Mouse (Mus musculus) layer of hippocampus, postnatal 14 days (tissue): ENCODE results near the gene Gm28557. TPM values are rescaled to one million over a fixed set of nuclear protein-coding genes. Genes with fewer than 3 reads are reported as not detected.
"Not testable (repeated sequence)": the region's sequence is repeated elsewhere in the genome, so short reads cannot be mapped to it uniquely, and the experiment has no call there.

Source experiments
- DNase-seq, 2 experiments: peaks; one replicate each; pipeline ENCODE4 v3.0.0; 2021 to 2022; ENCODE audit warnings: low spot score in 2 of 2, mixed read lengths in 1 of 2
- long read RNA-seq, 2 experiments: library from polyadenylated mRNA; stranded (forward); transcript quantifications; one replicate each; pipeline ENCODE4 v2.0.0; 2021
- total RNA-seq, 2 experiments: library from RNA; stranded (reverse); gene quantifications; 2 replicates each; pipeline ENCODE4 v1.2.3; 2021

Gene Gm28557
- total RNA-seq, result 1 to 10 TPM; 2.3 to 2.7 TPM
- long read RNA-seq, experiment 1, partial matches to known transcripts, result 0 of 2 reads
- long read RNA-seq, experiment 1, other reads (novel, unspliced or antisense), result 2 of 2 reads
- long read RNA-seq, experiment 2, partial matches to known transcripts, result 0 of 3 reads
- long read RNA-seq, experiment 2, other reads (novel, unspliced or antisense), result 3 of 3 reads

DNA sequence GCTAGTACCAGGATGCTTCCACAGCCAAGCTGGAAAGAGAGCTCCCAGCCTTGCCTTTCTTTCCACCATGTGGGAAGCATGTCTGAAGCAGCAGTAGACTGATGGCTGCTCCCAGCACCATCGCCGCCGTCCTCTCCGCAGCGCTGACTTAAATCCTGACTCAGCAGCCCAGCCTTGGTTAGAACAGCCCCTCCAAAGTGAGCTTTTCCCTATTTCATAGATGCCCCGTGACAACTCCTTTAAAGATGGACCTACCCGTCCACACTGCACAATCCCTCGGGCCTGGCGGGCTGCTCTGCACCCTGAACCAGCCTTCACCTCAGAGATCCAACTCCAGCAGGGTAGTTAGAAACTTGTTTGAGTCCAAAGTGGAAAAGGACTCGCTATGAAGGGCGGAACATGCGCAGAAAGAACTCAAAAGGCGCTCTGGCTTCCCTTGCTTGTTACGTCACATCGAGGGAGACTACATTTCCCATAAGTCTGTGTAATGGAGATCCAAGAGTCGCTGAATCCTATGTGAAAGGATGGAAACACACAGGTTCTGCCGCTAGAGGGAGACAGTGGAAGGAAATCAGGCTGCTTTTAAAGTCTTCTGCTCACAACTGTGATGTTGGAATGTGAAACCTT is at the start of gene Gm28557:
Gm28557 (minus strand) TSS at position 411 of the 627 bp plus-strand sequence.
- DNase-seq, result peak; percentile 87 to 98

DNA sequence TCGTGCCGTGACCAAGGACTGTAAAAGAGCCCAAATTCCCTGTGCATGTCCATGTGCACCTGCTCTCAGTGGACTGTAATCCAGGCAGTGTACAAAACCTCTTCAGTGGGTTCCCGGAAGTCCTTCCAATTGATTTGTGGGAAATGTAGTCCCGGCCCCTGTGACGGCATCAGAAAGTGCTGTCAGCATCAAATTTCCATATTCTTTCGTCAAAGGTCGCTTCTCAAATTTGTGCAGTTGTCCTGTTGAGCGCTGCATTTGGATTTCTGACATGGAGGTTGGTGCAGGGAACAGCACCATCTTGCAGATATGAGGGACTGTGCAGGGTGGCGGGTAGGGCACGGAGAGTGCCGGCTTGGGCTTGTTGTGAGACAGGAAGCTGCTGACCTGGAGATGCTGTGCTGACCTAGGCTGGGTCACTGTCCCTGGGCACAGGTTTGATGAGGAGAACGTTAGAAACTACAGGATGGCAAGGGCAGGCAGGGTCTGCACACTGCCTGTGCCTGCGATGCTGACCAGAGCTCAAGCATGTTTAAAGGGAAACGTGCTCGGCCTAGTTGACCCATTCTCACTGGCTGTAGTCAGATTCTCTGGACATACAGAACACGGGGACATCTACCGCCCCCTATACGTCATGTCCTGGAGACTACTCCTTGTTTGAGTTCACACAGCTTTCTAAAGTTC is 19.8 kb upstream of the Gm28557 start:
- peak; percentile 81 to 93 for DNase-seq

DNA sequence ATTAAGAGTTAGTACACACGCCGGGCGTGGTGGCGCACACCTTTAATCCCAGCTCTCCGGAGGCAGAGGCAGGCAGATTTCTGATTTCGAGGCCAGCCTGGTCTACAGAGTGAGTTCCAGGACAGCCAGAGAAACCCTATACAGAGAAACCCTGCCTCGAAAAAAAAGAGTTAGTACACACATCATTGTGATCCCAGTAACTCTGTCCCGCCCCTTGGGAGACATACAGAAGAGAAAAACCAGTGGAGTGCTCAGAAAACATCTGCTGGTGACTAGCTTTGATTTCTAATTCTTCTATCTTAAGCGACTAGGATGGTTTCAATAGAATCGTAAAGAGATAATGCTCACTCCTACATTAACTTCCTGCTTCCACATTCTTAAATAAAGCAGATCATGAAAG is 19.1 kb upstream of the Gm28557 start:
- DNase-seq, result not testable (repeated sequence)

DNA sequence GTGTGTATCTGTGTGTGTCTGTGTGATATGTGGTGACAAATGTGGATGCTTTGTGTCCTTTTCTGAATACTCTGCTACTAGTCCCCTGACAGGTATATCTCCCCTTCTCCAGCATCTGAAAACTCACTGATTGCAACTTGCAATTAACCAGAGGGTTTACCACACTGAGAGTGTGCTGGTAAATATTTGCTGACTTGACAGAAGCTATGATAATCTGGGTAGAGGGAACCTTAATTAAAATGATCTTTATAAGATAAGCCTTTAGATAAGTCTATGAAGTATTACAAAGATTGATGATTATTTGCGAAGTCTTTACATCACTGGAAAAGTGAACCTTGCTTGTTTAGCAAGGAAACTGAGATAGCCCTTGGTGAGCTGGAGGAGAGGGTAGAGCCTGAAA is 16.1 kb upstream of the Gm28557 start:
- DNase-seq, result no peak

DNA sequence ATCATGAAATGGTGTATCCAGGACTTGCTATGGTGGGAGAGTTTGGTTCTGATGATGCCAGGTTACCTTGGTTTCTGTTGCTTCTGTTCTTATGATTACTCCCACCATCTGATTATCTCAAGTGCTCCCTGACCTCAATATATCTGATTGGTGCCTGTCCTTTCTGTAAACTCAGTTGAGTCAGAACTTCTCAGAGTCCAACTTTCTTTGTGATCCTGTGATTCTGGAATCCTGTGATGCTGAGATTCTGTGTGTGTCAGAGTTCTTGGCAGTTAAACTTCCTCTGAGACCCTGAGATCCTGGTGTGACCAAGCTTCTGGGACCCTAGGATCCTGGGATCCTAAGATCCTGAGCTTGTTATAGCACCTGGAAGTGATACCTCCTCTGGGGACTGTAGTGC is 13.0 kb upstream of the Gm28557 start, which contains the start of gene Zfp759:
Zfp759 (plus strand) TSS at position 301 of the 400 bp plus-strand sequence.
- not testable (repeated sequence) for DNase-seq

DNA sequence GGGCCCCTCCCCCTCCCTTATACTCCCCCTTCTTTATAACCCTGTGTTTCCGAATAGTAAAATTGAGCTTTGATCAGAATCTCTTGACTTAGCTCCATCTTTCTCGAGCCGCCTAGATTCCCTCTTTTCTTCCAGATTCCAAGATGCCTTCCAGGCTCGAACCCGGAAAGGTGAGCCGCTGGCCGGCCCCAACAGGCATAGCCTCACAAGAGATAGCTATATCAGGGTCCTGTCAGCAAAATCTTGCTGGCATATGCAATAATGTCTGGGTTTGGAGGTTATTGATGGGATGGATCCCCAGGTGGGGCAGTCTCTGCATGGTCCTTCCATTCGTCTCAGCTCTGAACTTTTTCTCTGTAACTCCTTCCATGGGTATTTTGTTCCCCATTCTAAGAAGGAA is 7.8 kb upstream of the Gm28557 start, which contains the start of gene Rslcan18:
Rslcan18 (minus strand) TSS at position 101 of the 400 bp plus-strand sequence.
- not testable (repeated sequence) for DNase-seq

DNA sequence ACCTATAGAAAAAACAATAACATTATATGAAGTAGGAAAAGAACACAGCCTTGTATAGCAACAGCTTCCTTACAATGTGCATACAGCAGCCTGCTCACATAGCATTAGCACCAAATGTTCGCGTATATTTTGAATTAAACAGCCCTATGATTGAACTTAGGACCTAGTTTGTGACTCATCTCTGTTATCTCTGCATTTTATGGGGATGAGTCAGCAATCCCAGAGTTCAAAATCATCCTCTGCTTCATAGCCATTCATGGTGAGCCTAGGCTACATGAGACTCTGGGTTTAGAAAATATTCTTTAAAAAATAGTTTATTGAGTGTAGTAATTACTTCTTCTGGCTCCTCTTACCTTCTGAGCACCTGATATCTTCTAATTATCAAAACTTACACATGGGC is 4.9 kb upstream of the Gm28557 start:
- no peak for DNase-seq

DNA sequence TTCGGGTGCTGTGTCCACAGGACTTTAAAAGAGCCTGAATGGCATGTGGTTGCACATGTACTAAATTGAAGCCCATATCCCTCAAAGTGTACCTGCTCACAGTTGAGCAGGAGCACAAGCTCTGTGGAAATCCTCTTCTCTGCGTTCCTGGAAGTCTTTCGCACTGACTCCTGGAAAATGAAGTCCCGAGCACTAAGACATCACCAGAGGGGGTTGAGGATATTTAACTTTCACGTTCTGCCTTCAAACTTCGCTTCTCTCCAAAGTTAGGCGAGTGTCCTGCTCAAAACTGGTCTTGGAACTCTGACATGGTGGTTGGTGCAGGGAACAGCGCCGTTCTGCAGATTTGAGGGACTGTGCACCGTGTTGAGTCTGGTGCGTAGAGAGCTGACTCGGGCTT is 3.7 kb upstream of the Gm28557 start:
- DNase-seq, result peak in 1 of 2 experiments; percentile 22

DNA sequence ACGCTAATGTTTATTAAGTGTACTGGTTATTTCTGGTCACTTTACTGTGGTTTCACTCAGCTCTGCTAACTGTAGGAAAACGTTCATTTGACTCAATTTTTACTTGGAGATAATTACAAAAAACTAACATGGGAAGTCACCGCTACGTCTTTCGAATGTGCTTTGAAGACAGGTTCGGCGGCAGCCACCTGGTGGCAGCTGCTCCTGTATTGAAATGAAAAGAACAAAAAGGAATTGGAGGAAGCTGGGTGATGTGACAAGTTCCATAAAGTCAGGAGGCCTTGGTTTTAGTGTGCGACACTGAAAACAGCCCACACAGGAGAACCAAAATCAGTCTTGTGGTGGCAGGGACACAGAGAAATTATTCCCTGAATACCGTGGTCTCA is 410 bp upstream of the Gm28557 start:
- no peak for DNase-seq

DNA sequence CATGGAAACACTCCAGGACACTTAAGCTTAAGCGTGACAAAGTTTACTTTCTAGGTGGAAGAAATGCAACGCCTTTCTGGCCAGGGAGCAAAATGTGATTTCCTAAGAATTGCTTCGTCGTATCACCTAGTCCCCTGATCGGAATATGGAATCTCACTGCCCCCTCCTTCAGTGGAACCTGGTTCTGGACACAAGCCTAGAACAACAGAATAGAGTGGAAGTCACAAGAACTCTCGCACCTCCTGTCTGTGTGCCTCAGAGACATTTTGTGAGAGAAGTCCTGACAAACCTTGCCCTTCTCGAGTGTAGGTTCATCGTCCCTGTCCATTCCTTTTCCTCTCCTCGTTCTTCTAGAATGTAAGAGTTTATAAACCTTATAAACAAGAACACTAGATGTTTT is 723 bp downstream of the Gm28557 start:
- no peak for DNase-seq

DNA sequence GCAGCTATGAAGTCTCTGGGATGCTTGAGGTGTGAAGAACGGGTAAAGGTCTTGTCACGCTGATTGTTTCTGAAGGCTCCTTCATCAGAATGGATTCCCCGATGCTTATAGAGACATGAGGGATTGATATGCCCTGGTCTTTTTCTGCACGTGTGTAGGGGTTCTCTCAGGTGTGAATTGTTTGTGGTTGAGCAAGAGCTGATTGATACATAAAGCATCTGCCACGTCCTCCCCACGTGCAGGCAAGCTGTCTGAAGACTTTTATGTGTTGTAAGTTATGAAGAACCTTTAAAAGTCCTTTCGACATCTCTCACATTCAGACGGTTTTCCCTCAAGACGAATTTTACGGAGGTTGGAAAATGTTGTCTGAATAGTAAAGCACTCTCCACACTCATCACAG is 10.5 kb downstream of the Gm28557 start, which contains the start of gene Zfp708:
Zfp708 (minus strand) TSS at position 101 of the 400 bp plus-strand sequence.
- DNase-seq, result no peak

DNA sequence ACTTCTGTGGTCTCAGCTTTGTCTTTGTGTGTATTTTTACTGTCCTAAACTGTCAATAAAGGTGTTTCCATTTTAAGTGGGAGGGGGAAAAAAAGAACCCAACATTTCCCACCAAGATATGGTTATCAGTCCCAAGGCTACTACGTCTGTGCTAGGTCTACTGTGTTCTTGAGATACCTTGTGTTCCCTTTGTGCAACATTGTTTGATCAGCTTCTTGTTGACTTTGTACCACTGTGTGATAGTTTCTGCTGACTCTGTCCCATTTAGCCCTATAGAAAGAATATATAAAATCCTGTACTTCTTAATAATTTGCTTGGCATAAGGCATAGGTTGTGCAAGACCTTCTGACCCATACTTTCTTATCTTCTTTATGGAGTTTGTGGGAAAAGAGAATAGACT is 18.2 kb downstream of the Gm28557 start:
- DNase-seq, result no peak

DNA sequence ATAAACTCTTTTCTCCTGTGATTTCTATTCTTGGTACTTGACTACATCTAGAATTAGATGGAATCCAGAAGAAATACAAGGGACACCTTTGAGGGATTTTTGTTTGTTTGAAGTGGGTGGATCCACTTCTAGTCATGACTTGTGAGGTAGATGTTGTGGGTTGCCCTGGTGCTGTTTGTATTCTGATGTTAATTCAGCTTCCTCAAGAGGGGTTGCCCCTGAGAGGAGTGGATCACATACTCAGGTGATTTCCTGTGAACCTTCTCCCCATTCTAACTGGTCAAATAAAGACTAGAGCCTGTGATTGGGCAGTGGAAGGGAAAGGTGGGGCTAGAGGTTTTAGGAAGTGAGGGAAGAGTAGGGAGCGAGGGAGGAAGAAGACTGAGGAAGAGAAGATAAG is 26.5 kb downstream of the Gm28557 start:
- no peak for DNase-seq

DNA sequence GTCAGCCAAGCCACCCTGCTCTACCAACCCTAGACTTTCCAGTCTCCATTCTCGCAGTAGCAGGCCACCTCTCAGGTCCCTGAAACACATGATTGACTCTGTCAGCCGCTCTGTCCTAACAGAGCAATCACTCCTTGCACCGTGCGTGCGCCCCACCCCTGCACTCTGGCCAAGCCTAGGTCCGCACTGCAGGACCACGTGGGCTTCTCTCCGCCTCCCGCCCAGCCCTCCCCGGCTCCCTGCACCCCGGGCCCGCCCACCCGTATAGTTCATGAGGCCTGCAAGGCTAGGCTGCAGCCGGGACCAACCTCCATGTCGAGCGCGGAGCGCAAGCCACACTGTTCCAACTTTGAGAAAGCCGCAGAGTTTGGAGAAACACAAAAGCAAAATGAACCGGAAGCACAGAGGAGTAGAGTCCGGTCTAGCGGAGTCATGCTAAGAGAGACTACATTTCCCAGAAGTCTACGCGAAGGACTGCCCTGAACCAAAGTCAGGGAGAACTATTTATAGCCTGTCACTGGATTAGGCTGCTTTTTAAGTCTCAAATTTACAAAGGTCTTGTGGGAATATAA is 27.2 kb downstream of the Gm28557 start:
- DNase-seq, result peak; percentile 60 to 82

DNA sequence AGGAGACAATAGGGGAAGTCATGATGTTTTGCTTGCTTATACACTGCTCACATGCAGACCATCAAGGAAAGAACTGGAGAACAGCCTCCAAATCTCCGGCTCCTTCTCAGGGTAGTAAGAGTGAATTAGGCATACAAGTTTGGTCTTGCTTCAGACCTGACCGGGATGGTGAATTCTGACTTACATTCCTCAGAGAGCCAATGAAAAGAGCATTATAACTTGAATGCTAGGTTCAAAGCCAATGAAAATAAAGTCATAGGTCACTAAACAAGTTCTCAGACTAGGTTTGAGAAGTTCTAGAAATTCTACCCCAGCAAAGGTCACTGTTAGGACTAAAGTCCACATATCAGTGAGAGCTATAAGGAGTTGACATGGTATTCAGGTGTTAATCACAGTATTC is 31.2 kb downstream of the Gm28557 start:
- DNase-seq, result no peak

DNA sequence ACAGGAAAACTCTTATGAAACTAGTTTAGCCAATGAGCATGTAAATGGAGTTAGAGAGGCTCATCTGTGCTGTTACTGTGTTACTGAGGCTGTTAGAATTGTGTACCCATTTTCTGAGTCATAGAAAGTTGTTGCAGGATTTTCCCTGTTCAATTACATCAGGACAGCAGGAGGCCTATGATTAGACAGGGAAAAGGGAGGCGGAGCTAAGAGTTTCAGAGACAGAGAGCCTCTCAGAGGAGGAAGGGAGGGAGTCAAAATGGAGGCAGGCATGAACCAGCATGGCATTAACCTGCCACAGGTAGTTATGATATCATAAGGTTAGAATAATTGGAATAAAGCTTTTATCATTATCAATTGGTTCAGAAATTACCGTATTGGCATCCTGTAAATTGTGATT is 35.6 kb downstream of the Gm28557 start:
- DNase-seq, result no peak

DNA sequence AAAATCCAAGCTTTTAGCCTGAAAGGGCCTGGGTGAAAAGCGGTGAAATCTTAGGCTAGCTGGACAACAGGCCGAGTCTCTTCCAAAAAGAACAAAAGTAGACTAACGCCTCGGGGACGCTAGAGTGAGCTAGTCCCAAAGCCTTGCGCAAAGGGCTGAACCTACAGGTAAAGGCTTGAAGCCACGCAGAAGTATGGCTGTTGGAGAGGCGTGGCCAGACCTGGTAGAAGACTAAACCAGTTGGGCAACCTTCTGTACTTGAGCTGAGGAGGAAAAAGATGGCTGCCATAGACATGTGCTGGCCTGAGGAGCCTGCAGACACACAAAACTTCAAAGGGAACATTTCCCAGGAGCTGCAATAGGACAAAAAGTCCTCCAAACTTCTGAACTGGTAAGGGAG is 43.0 kb downstream of the Gm28557 start:
- no peak for DNase-seq

DNA sequence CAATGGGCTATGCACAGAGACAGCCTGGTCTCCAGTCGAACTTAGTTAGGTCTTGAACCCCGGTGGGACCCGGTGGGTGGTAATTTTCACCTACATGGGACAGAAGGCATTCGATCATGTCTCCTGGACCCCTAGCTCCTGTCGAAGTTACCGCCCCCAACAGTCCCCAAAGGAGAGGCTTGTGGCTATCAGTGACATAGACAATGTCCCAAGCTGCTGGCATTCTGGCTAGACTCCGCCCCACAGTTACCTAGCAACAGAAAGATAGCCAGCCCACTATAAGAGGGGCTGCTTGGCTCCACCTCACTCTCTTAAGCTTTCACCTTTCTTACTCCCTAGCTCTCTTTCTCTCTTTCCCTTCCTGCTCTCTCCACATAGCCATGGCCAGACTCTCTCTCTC is 46.0 kb downstream of the Gm28557 start:
- DNase-seq, result no peak

DNA sequence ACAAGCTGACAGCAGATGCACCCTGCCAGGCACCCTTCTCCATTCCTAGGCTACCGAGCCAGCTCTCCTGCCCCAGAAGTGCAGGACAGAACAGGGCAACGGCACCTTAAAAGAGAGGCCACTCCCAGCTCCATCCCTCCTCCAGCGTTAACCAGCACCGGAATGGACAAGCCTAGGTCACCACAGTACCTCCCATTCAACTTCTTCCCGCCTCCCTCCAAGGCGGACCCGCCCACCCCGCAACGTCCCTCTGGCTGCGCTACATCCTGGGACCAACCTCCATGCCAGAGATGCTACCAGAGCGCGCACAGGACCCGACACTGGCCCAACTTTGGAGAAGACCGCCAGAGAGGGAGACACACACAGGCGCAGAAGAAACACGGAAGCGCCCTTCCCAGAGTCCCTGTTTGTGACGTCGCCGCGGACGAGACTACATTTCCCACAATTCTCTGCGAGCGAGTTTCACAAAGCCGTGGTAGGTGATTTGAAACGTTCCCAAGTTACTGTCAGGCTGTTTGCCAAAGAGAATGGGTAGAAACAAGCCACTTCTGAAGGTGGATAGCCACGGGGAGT is 47.5 kb downstream of the Gm28557 start, which contains the start of gene Zfp712:
Zfp712 (minus strand) TSS at position 385 of the 573 bp plus-strand sequence.
- peak; percentile 93 to 96 for DNase-seq

DNA sequence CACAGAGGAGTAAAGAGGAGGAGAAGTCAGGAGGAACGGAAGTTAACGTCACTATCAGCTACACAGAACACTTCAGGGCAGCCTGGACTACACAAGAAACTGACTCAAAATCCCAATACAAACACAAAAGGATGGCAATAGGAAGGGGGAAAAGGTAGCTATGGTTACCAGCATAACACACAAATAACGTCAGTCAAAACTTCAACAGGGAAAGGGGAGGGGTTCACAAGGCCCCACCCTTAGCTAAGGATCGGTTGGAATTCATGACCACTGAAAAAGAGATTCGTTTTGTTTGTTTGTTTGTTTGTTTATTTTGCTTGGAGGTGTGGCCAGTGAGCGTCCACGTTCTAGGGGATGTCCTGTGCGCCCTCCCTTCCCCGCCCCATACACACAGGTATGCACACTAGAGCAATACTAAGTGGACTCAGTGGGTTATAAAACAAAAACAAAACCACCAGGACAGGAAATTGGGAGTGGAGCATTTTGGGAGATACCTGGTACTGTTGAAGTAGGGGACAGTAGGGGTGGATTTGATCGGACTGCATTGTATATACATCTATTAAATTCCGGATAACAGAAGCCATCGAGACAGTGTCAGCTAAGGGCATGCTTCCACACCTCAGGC is 48.1 kb downstream of the Gm28557 start:
- no peak for DNase-seq
